Mouse (Mus musculus): ENCODE measurements at regions not wholly inside any gene's neighbourhood (a gene's known extent, or its start where the extent isn't known, plus 50 kb on each side); places are given as distances from the start of the nearest gene placed in this dataset.

- Histone ChIP-seq H3K4me2 (ENCODE audit: insufficient read depth, low read depth, poor library complexity, severe bottlenecking) (no peak overlapping the region), H3K27me3 (replicated peaks) (peaks cover 5% of the 10 kb centered on the region), H3K36me3 (replicated peaks in 1 of 2; ENCODE audit: control insufficient read depth in 1 of 2, insufficient read depth in 1 of 2, low read length in 1 of 2) (no peaks in the 10 kb centered on the region), H3K9ac (ENCODE audit: insufficient read depth, low read depth) (no peak overlapping the region), H3K4me3 (replicated peaks in 1 of 3; ENCODE audit: low read depth in 2 of 3, low read length in 2 of 3, poor library complexity in 1 of 3) (no peak overlapping the region), H3K27ac (ENCODE audit: insufficient read depth, low read depth) (no peak overlapping the region), H3K9me3 (replicated peaks; ENCODE audit: low read length) (no peaks in the 10 kb centered on the region), H3K4me1 (ENCODE audit: control insufficient read depth in 1 of 2, insufficient read depth in 2 of 2) (peaks cover 0 to 5% of the 10 kb centered on the region in 2 experiments; a peak in 1 of 4 replicates), H3K79me2 (replicated peaks; ENCODE audit: control insufficient read depth, extremely low read depth, insufficient read depth, poor library complexity, severe bottlenecking) (no peaks in the 10 kb centered on the region)
- TF ChIP-seq ZMIZ1 (IDR thresholded peaks at IDR 0.05; ENCODE audit: low read depth, low read length) (no peak), ETS1 (conservative IDR thresholded peaks at IDR 0.05; ENCODE audit: low read depth, low read length) (no peak), NRF1 (IDR thresholded peaks at IDR 0.05; ENCODE audit: low read depth, low read length) (no peak), BHLHE40 (IDR thresholded peaks at IDR 0.05; ENCODE audit: low read depth, low read length) (no peak), JUND (conservative IDR thresholded peaks at IDR 0.05; ENCODE audit: low read depth, low read length) (no peak), ZC3H11A (IDR thresholded peaks at IDR 0.05; ENCODE audit: low read depth, low read length) (no peak), TBP (conservative IDR thresholded peaks at IDR 0.05; ENCODE audit: low read depth, low read length) (no peak), MXI1 (IDR thresholded peaks at IDR 0.05; ENCODE audit: low read depth, low read length) (no peak), ZKSCAN1 (IDR thresholded peaks at IDR 0.05; ENCODE audit: borderline replicate concordance, low read depth, low read length) (no peak), MAFK (IDR thresholded peaks at IDR 0.05; ENCODE audit: insufficient replicate concordance, low read length) (no peak)
- in situ Hi-C loops (cut with MboI; ENCODE audit: low pct_ligation_motif_present, low pct_unique_long_range_greater_than_20kb, low sequenced_read_pairs) = loop anchor here (10.0 to 25.0 kb wide), 2 partner anchors 404 to 736 kb away; no protein-coding TSS in a partner anchor
- dilution Hi-C loops (cut with MboI; ENCODE audit: extremely low pct_ligation_motif_present, extremely low pct_unique_long_range_greater_than_20kb, low sequenced_read_pairs) = no loop called here
- no peak for DNase-seq (ENCODE audit: extremely low read depth)
These were observed 78.1 kb downstream of the Fam204a start for GRCm38 (mm10) chr19:60148313-60148965.

- Histone ChIP-seq H3K4me1 (ENCODE audit: control insufficient read depth in 1 of 2, insufficient read depth in 2 of 2) (peaks cover 0 to 5% of the 10 kb centered on the region in 2 experiments; a peak in 1 of 4 replicates), H3K9ac (ENCODE audit: insufficient read depth, low read depth) (no peak overlapping the region), H3K36me3 (replicated peaks in 1 of 2; ENCODE audit: control insufficient read depth in 1 of 2, insufficient read depth in 1 of 2, low read length in 1 of 2) (no peaks in the 10 kb centered on the region), H3K9me3 (replicated peaks; ENCODE audit: low read length) (no peaks in the 10 kb centered on the region), H3K79me2 (replicated peaks; ENCODE audit: control insufficient read depth, extremely low read depth, insufficient read depth, poor library complexity, severe bottlenecking) (no peaks in the 10 kb centered on the region), H3K4me3 (replicated peaks in 1 of 3; ENCODE audit: low read depth in 2 of 3, low read length in 2 of 3, poor library complexity in 1 of 3) (no peak overlapping the region), H3K27me3 (replicated peaks) (peaks cover 5% of the 10 kb centered on the region), H3K4me2 (ENCODE audit: insufficient read depth, low read depth, poor library complexity, severe bottlenecking) (no peak overlapping the region), H3K27ac (ENCODE audit: insufficient read depth, low read depth) (no peak overlapping the region)
- DNase-seq (ENCODE audit: extremely low read depth) = no peak
- dilution Hi-C loops (cut with MboI; ENCODE audit: extremely low pct_ligation_motif_present, extremely low pct_unique_long_range_greater_than_20kb, low sequenced_read_pairs) = no loop called here
- in situ Hi-C loops (cut with MboI; ENCODE audit: low pct_ligation_motif_present, low pct_unique_long_range_greater_than_20kb, low sequenced_read_pairs) = loop anchor here (10.0 to 25.0 kb wide), 2 partner anchors 402 to 734 kb away; no protein-coding TSS in a partner anchor
- TF ChIP-seq USF1 (IDR thresholded peaks at IDR 0.05; ENCODE audit: low read depth, low read length) (no peak), E2F4 (IDR thresholded peaks at IDR 0.05; ENCODE audit: insufficient replicate concordance, low read depth, low read length) (no peak), TCF12 (IDR thresholded peaks at IDR 0.05; ENCODE audit: low read depth, low read length) (no peak), KAT2A (IDR thresholded peaks at IDR 0.05; ENCODE audit: insufficient replicate concordance, low read length) (no peak), IRF4 (IDR thresholded peaks at IDR 0.05; ENCODE audit: low read depth, low read length) (no peak), UBTF (IDR thresholded peaks at IDR 0.05; ENCODE audit: low read depth, low read length) (no peak)
These were observed 79.9 kb downstream of the Fam204a start for GRCm38 (mm10) chr19:60146451-60147190.
